Mouse (Mus musculus) MEL (cell line): ENCODE measurements around the gene Prkar2a.

Experiments
- MAX ChIP-seq: IDR thresholded peaks from 2 replicates; pipeline ENCODE4 v1.6.1; 2011; ENCODE audit warnings: low read length, improper control_type of control experiment
- ZKSCAN1 ChIP-seq: IDR thresholded peaks from 2 replicates; pipeline ENCODE4 v1.6.1; 2012; ENCODE audit warnings: low read depth, mild to moderate bottlenecking, inconsistent platforms, low read length, improper control_type of control experiment, moderate library complexity

GRCm38 (mm10) chr9:108662660-108663059 is 26.5 kb upstream of the Prkar2a start:
- TF ChIP-seq ZKSCAN1 (no peak), MAX (no peak)
